Mouse (Mus musculus) B cell, adult (primary cell): ENCODE results near the gene Cdc20. TPM values are rescaled to one million over a fixed set of nuclear protein-coding genes. Genes with fewer than 3 reads are reported as not detected.

Source experiments
- total RNA-seq: library from RNA; stranded (reverse); gene quantifications from 4 replicates; pipeline ENCODE4 v1.2.4, GENCODE M21; 2023; ENCODE audit not compliant: inconsistent age

Gene Cdc20
- total RNA-seq, result 3.7 to 8.8 TPM (median 5.3 TPM) in 4 replicates

DNA sequence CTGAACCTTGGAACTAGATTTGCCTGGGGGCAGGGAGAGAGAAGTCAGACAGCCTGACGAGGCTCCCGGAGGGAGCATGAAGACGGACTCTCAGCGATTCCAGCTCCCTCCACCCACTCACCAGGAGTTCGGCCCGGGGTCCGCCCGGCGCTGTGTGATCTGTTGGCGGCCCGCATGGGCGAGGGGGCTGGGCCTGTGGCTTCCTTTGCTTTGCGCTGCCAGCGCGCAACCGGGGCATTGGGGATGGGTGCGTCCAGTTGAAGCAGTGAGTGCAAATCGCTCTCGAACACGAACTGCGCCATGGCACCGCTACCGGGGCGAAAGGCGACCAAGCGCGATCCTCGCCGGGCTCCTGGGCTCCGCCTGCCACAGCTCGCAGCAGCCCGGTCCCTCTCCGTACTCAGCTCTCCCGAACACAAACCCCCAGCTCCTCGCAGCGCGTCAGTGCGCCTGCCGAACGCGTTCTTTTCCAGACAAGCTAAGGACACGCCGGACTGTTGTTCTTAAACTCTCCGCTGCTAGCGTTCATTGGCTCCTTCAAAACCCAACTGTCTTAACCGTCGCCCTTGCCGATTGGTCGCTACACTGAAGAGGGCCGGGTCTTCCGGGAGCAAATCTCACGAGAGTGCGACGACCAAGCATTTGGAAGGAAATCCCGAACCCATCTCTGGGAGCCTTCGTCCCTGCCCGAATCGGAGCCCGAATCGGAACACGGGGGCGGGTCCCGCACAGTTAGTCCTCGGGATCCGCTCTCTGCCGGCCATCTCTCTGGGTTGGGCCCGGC, at the start of gene Cdc20:
Cdc20 (minus strand) TSS at position 533 of the 784 bp plus-strand sequence.

DNA sequence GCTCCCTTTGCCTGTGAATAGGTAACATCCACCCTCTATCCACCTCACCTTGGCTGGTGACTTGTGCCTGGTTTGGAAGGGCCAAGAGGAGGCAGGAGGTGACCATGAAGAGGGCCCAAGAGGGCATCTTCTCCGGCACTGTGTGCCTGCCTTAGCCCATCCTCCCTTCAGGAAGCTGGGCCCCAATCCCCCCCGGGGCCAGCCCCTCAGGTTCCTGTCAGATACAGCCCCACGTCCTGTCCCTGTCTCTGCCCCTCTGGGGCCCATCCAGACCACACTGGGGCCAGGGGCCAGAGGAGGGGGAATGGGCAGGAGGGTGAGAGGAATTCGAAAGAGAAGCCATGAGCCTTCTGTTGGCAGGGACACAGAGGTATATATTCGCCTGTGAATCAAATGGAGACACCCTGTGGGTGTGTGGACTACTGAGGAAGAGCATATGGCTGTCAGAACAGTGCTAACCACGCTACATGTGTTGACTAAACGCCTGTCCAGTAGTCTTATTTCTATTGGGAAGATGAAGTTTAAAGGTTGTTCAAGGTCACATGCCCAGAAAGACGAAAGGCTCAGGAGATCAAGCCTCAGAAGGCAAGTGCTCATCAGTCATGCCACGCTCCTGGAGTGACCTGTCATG, 20.3 kb upstream of the Cdc20 start, which contains the start of gene Mpl:
Mpl (minus strand) TSS at position 169 of the 631 bp plus-strand sequence.

DNA sequence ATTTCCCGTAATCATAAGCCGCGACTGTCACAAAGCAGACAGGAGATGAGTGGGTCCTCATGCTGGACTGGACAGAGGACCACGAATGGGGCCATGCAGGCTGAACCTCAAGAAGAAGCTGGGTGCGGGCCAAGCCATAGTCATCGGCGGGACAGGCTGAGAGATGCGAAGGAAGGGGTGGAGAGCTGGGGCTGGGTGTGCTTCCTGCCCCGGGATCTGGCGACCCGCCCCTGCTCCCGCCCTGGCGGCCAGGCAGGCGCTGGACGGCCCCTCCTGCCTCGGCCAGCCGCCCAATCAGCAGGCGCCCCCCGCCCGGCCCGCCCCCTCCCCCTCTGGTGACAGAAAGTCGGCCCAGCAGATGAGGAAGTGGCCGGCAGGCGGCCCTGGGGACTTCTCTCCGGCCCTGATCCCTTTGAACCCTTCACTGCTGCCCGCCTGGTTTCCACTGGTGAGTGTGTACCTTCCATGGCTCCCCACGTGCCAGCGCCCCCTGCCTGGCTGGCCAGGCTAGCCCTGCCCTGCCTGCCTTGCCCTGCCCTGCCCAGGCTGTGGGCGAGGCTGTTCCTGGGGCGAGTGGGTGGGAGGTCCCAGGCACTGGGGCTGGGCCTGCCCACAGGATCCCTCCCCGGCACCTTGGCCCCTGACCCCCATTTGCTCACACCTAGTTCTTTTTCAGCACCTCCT, 9.2 kb downstream of the Cdc20 start, which contains the start of gene Elovl1:
Elovl1 (plus strand) TSS at position 326 of the 684 bp plus-strand sequence.

DNA sequence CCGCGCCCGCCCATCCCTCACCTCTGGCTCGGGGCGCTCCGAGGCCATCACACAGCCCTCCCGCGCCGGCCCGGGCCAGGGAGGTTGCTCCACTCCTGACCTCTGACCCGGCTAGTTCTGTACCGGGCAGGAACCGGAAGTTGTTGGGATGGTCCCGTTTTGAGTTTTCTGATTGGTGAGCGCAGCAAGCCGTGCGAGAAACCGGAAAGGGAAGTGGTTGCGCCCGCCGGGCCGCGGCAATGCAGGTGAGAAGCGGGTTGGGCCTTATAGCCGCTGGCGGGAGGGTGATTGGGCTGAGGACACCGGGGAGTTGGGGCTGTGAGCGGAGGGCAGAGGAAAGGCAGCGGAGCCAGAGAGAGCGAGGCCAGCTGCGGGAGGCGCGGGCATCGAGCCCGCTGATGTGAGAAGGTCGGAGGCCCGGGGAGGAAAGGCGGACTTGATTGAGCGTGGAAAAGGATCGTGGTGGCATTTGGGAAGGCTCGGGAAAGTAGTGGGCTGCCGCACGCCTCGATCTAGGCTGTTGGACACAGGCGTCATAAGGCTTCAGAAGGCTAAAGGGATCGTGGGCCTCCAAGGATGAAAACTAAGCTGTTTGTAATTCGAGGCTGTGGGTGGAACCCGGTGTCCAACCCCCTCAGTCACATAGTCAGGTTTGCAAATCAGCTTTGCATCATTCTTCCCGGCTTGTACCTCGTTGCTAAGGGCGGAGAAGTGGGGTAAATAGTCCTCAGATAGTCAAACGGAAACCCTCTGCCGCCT, 27.8 kb downstream of the Cdc20 start, which contains the start of the genes Szt2 and Med8:
Szt2 (minus strand) TSS at position 132 of the 759 bp plus-strand sequence.
Med8 (plus strand) TSS at position 196 of the 759 bp plus-strand sequence.

Other genes starting within 250 kb of the Cdc20 start
- gene Ptprf, start 145.9 kb downstream of the Cdc20 start, total RNA-seq, result 0.12 to 0.54 TPM in 2 of 4 replicates, not detected in the others
- 74.7 to 86.3 TPM (median 81.4 TPM) in 4 replicates for gene Szt2, start 28.1 kb downstream of the Cdc20 start, total RNA-seq
- 59.3 to 73.0 TPM (median 65.8 TPM) in 4 replicates for gene Med8, start 28.0 kb downstream of the Cdc20 start, total RNA-seq
- 40.6 to 47.7 TPM (median 46.2 TPM) in 4 replicates for gene Elovl1, start 9.3 kb downstream of the Cdc20 start, total RNA-seq
- not detected in 4 replicates for gene Mpl, start 20.2 kb upstream of the Cdc20 start, total RNA-seq
- gene Tie1, start 52.7 kb upstream of the Cdc20 start, total RNA-seq, result not detected in 4 replicates
- gene 2610528J11Rik, start 89.6 kb upstream of the Cdc20 start, total RNA-seq, result not detected in 4 replicates
- not detected in 4 replicates for gene Tmem125, start 106.7 kb upstream of the Cdc20 start, total RNA-seq
- gene Cfap57, start 183.4 kb upstream of the Cdc20 start, total RNA-seq, result not detected in 4 replicates
- 70.4 to 76.0 TPM (median 72.8 TPM) in 4 replicates for gene Ebna1bp2, start 183.4 kb upstream of the Cdc20 start, total RNA-seq
- gene Olfr62, start 221.6 kb upstream of the Cdc20 start, total RNA-seq, result not detected in 4 replicates